Mouse (Mus musculus) forebrain, embryonic 14.5 days (tissue): ENCODE results near the gene Wdr90. TPM values are rescaled to one million over a fixed set of nuclear protein-coding genes. Genes with fewer than 3 reads are reported as not detected.

Source experiments
- ATAC-seq: fragments of 200-750 bp; cut with Nextera tagmentation; 2 replicates; pipeline ENCODE4 v1.8.0; 2017; ENCODE audit warnings: mild to moderate bottlenecking, moderate library complexity
- DNase-seq: peaks from one replicate; pipeline ENCODE4 v3.0.0-alpha.2; 2015; ENCODE audit warnings: low spot score
- H3K27ac ChIP-seq: fragments of 300-500 bp; sonication (generic); 2 replicates; pipeline ENCODE4 v1.5.1; 2014; ENCODE audit warnings: low read depth, mild to moderate bottlenecking, control low read depth, low read length, moderate library complexity
- H3K27me3 ChIP-seq: fragments of 300-500 bp; sonication (generic); replicated peaks from 2 replicates; pipeline ENCODE4 v1.6.1; 2014; ENCODE audit warnings: low read length, control low read depth, mixed read lengths; ENCODE audit not compliant: control insufficient read depth, insufficient read depth
- H3K36me3 ChIP-seq: fragments of 300-500 bp; sonication (generic); 2 replicates; pipeline ENCODE4 v1.6.1; 2014; ENCODE audit warnings: low read length, control low read depth; ENCODE audit not compliant: control insufficient read depth, insufficient read depth
- H3K4me1 ChIP-seq: fragments of 300-500 bp; sonication (generic); 2 replicates; pipeline ENCODE4 v1.6.1; 2014; ENCODE audit warnings: antibody characterized with exemption, low read length, control low read depth; ENCODE audit not compliant: control insufficient read depth, insufficient read depth
- H3K4me2 ChIP-seq: fragments of 300-500 bp; sonication (generic); 2 replicates; pipeline ENCODE4 v1.6.1; 2014; ENCODE audit warnings: mild to moderate bottlenecking, control low read depth, low read length
- H3K4me3 ChIP-seq: fragments of 300-500 bp; sonication (generic); 2 replicates; pipeline ENCODE4 v1.5.1; 2014; ENCODE audit warnings: low read depth, low read length, control low read depth
- H3K9ac ChIP-seq: fragments of 300-500 bp; sonication (generic); 2 replicates; pipeline ENCODE4 v1.6.1; 2014; ENCODE audit warnings: mild to moderate bottlenecking, low read length, control low read depth, moderate library complexity
- H3K9me3 ChIP-seq: fragments of 300-500 bp; sonication (generic); replicated peaks from 2 replicates; pipeline ENCODE4 v1.6.1; 2016; ENCODE audit warnings: low read length, control low read depth, mixed read lengths; ENCODE audit not compliant: control insufficient read depth
- WGBS: fragments of 180-500 bp; shearing (Covaris S2); extraction: QIAGEN DNeasy Blood & Tissue Kit; methylation state at CpG from one replicate; pipeline ENCODE4 v1.1.7; 2014; 5-methylcytosine and 5-hydroxymethylcytosine counted together
- polyA plus RNA-seq: library from polyadenylated mRNA; unstranded; fragments of >200 nt; fragmentation: Nextera tagmentation; extraction: Ambion mirVana; gene quantifications from 2 replicates; pipeline ENCODE4 v1.2.1, GENCODE M21; 2014

The Wdr90 gene
- polyA plus RNA-seq, 1 experiment from 2014 or later: 11.6 TPM

- Histone ChIP-seq H3K27me3 (no peaks in the 10 kb centered on the region), H3K4me1 (peaks cover 42% of the 10 kb centered on the region), H3K27ac (no peak overlapping the region), H3K9me3 (no peaks in the 10 kb centered on the region), H3K4me3 (no peak overlapping the region), H3K9ac (no peak overlapping the region), H3K36me3 (peaks cover 59% of the 10 kb centered on the region), H3K4me2 (peak overlapping the region; percentile 80)
- WGBS: 90% methylated on average over 14 of the region's 14 CpGs
- ATAC-seq (no peak), DNase-seq (no peak)
Observed at GRCm38 (mm10) chr17:25830806-25831431, 30.4 kb downstream of the Wdr90 start.

GRCm38 (mm10) chr17:25830200-25830753 is 31.0 kb downstream of the Wdr90 start:
- Histone ChIP-seq H3K27me3 (no peaks in the 10 kb centered on the region), H3K4me2 (peak overlapping the region; percentile 89; the same call in 1 of the 2 replicates), H3K9me3 (no peaks in the 10 kb centered on the region), H3K4me1 (peaks cover 41% of the 10 kb centered on the region), H3K27ac (no peak overlapping the region), H3K36me3 (peaks cover 56% of the 10 kb centered on the region), H3K4me3 (no peak overlapping the region), H3K9ac (no peak overlapping the region)
- DNase-seq (no peak), ATAC-seq (no peak)
- WGBS: 83% methylated on average over 4 of the region's 4 CpGs

GRCm38 (mm10) chr17:25829558-25830017 is 31.7 kb downstream of the Wdr90 start:
- peaks cover 50% of the 10 kb centered on the region for H3K36me3 ChIP-seq
- peak overlapping the region; percentile 61 for H3K4me3 ChIP-seq
- 37% methylated on average over 8 of the region's 8 CpGs for WGBS
- H3K4me2 ChIP-seq: peak overlapping the region; percentile 89
- ATAC-seq (no peak), DNase-seq (no peak)
- H3K9ac ChIP-seq: peak overlapping the region; percentile 88
- peak overlapping the region; percentile 92 for H3K27ac ChIP-seq
- H3K9me3 ChIP-seq: no peaks in the 10 kb centered on the region
- peaks cover 38% of the 10 kb centered on the region for H3K4me1 ChIP-seq
- H3K27me3 ChIP-seq: no peaks in the 10 kb centered on the region

GRCm38 (mm10) chr17:25828712-25829557 is 32.4 kb downstream of the Wdr90 start, which contains the start of gene Jmjd8:
TSS of gene Jmjd8 (plus strand) at chr17:25828867.
- peaks cover 50% of the 10 kb centered on the region for H3K36me3 ChIP-seq
- ATAC-seq: peak; percentile 56
- H3K9me3 ChIP-seq: no peaks in the 10 kb centered on the region
- peaks cover 38% of the 10 kb centered on the region for H3K4me1 ChIP-seq
- WGBS: 2% methylated on average over 32 of the region's 32 CpGs
- H3K27ac ChIP-seq: peak within 1 kb of the TSS; percentile 92
- H3K27me3 ChIP-seq: no peaks in the 10 kb centered on the region
- H3K4me2 ChIP-seq: peak within 1 kb of the TSS; percentile 89
- H3K4me3 ChIP-seq: peak within 1 kb of the TSS; percentile 61
- peak within 1 kb of the TSS; percentile 88 for H3K9ac ChIP-seq
- peak; percentile 93 for DNase-seq

- H3K4me2 ChIP-seq: peak overlapping the region; percentile 89
- H3K4me3 ChIP-seq: peak overlapping the region; percentile 61
- ATAC-seq (no peak), DNase-seq (no peak)
- H3K36me3 ChIP-seq: peaks cover 50% of the 10 kb centered on the region
- 83% methylated on average over 8 of the region's 8 CpGs for WGBS
- peaks cover 35% of the 10 kb centered on the region for H3K4me1 ChIP-seq
- H3K27ac ChIP-seq: peak overlapping the region; percentile 92; the same call in 1 of the 2 replicates
- H3K27me3 ChIP-seq: no peaks in the 10 kb centered on the region
- H3K9ac ChIP-seq: peak overlapping the region; percentile 88
- no peaks in the 10 kb centered on the region for H3K9me3 ChIP-seq
Observed at GRCm38 (mm10) chr17:25828223-25828594, 33.1 kb downstream of the Wdr90 start.

- DNase-seq: no peak
- no peak for ATAC-seq
- H3K36me3 ChIP-seq: peaks cover 50% of the 10 kb centered on the region
- peak overlapping the region; percentile 89; the same call in 1 of the 2 replicates for H3K4me2 ChIP-seq
- no peaks in the 10 kb centered on the region for H3K9me3 ChIP-seq
- 91% methylated on average over 22 of the region's 22 CpGs for WGBS
- no peak overlapping the region for H3K4me3 ChIP-seq
- H3K27me3 ChIP-seq: no peaks in the 10 kb centered on the region
- H3K4me1 ChIP-seq: peaks cover 35% of the 10 kb centered on the region
- no peak overlapping the region for H3K27ac ChIP-seq
- H3K9ac ChIP-seq: no peak overlapping the region
Observed at GRCm38 (mm10) chr17:25827546-25828222, 33.6 kb downstream of the Wdr90 start.

GRCm38 (mm10) chr17:25827011-25827410 is 34.3 kb downstream of the Wdr90 start:
- H3K27me3 ChIP-seq: no peaks in the 10 kb centered on the region
- WGBS: 96% methylated on average over 13 of the region's 13 CpGs
- no peak overlapping the region for H3K4me2 ChIP-seq
- no peak overlapping the region for H3K4me3 ChIP-seq
- H3K4me1 ChIP-seq: peaks cover 34% of the 10 kb centered on the region
- no peak for DNase-seq
- H3K36me3 ChIP-seq: peaks cover 50% of the 10 kb centered on the region
- no peak for ATAC-seq
- no peak overlapping the region for H3K27ac ChIP-seq
- H3K9me3 ChIP-seq: no peaks in the 10 kb centered on the region
- no peak overlapping the region for H3K9ac ChIP-seq

GRCm38 (mm10) chr17:25825984-25826570 is 35.2 kb downstream of the Wdr90 start:
- ATAC-seq (no peak), DNase-seq (no peak)
- Histone ChIP-seq H3K4me2 (no peak overlapping the region), H3K27me3 (no peaks in the 10 kb centered on the region), H3K9me3 (no peaks in the 10 kb centered on the region), H3K4me1 (peaks cover 25% of the 10 kb centered on the region), H3K36me3 (peaks cover 43% of the 10 kb centered on the region), H3K9ac (no peak overlapping the region), H3K4me3 (no peak overlapping the region), H3K27ac (no peak overlapping the region)
- WGBS: 95% methylated on average over 27 of the region's 27 CpGs
